Mouse (Mus musculus) limb, embryonic 11.5 days (tissue): ENCODE measurements around the gene Ate1. TPM values are rescaled to one million over a fixed set of nuclear protein-coding genes. Genes with fewer than 3 reads are reported as not detected.

Source experiments
- ATAC-seq: fragments of 200-750 bp; cut with Nextera tagmentation; 2 replicates; pipeline ENCODE4 v1.8.0; 2017; ENCODE audit warnings: low read depth; ENCODE audit not compliant: insufficient number of reproducible peaks, low FRiP score, low TSS enrichment
- DNase-seq: peaks from one replicate; pipeline ENCODE4 v3.0.0-alpha.2; 2015; ENCODE audit warnings: low spot score
- H3K27ac ChIP-seq: fragments of 300-500 bp; sonication (generic); replicated peaks from 2 replicates; pipeline ENCODE4 v1.5.1; 2014; ENCODE audit warnings: low read depth, mild to moderate bottlenecking, low read length
- H3K27me3 ChIP-seq: fragments of 300-500 bp; sonication (generic); 2 replicates; pipeline ENCODE4 v1.6.1; 2014; ENCODE audit warnings: mild to moderate bottlenecking, low read length, mixed read lengths; ENCODE audit not compliant: control insufficient read depth, insufficient read depth
- H3K36me3 ChIP-seq: fragments of 300-500 bp; sonication (generic); 2 replicates; pipeline ENCODE4 v1.6.1; 2014; ENCODE audit warnings: mild to moderate bottlenecking, low read length, moderate library complexity, mixed read lengths; ENCODE audit not compliant: control insufficient read depth, insufficient read depth
- H3K4me1 ChIP-seq: fragments of 300-500 bp; sonication (generic); 2 replicates; pipeline ENCODE4 v1.6.1; 2014; ENCODE audit warnings: low read length, mixed read lengths; ENCODE audit not compliant: control insufficient read depth, insufficient read depth
- H3K4me2 ChIP-seq: fragments of 300-500 bp; sonication (generic); 2 replicates; pipeline ENCODE4 v1.6.1; 2014; ENCODE audit warnings: low read depth, mild to moderate bottlenecking, moderate library complexity; ENCODE audit not compliant: severe bottlenecking
- H3K4me3 ChIP-seq: fragments of 300-500 bp; sonication (generic); 2 replicates; pipeline ENCODE4 v1.5.1; 2014; ENCODE audit warnings: low read depth, low read length
- H3K9ac ChIP-seq: fragments of 300-500 bp; sonication (generic); 2 replicates; pipeline ENCODE4 v1.6.1; 2014; ENCODE audit warnings: mild to moderate bottlenecking, low read length
- H3K9me3 ChIP-seq: fragments of 300-500 bp; sonication (generic); 2 replicates; pipeline ENCODE4 v1.6.1; 2016; ENCODE audit warnings: low read length; ENCODE audit not compliant: control insufficient read depth
- WGBS: fragments of 180-500 bp; shearing (Covaris S2); extraction: QIAGEN DNeasy Blood & Tissue Kit; methylation state at CpG from one replicate; pipeline ENCODE4 v1.1.7; 2014; 5-methylcytosine and 5-hydroxymethylcytosine counted together
- polyA plus RNA-seq: library from polyadenylated mRNA; unstranded; fragments of >200 nt; fragmentation: Nextera tagmentation; extraction: Ambion mirVana; gene quantifications from 2 replicates; pipeline ENCODE4 v1.2.1, GENCODE M21; 2014

The Ate1 gene
- 38.3 and 44.1 TPM in 2 replicates for polyA plus RNA-seq

GRCm38 (mm10) chr7:130520049-130520425, at the start of gene Ate1:
Ate1 (minus strand) TSS chr7:130520369.
- H3K4me2 ChIP-seq = peak within 1 kb of the TSS; percentile 65
- WGBS = 24% methylated on average over 20 of the region's 20 CpGs
- DNase-seq (no peak), ATAC-seq (no peak)
- H3K36me3 ChIP-seq = no peaks in the 10 kb centered on the region
- peak within 1 kb of the TSS; percentile 90 for H3K4me3 ChIP-seq
- peak within 1 kb of the TSS; percentile 97 for H3K27ac ChIP-seq
- peak within 1 kb of the TSS; percentile 95 for H3K9ac ChIP-seq
- no peaks in the 10 kb centered on the region for H3K9me3 ChIP-seq
- peaks cover 5% of the 10 kb centered on the region; the same call in 1 of the 2 replicates for H3K4me1 ChIP-seq
- H3K27me3 ChIP-seq = no peaks in the 10 kb centered on the region

- Histone ChIP-seq H3K27ac (no peak overlapping the region), H3K27me3 (no peaks in the 10 kb centered on the region), H3K4me2 (no peak overlapping the region), H3K9me3 (no peaks in the 10 kb centered on the region), H3K9ac (no peak overlapping the region), H3K4me3 (no peak overlapping the region), H3K4me1 (no peaks in the 10 kb centered on the region), H3K36me3 (no peaks in the 10 kb centered on the region)
- DNase-seq (no peak), ATAC-seq (no peak)
- 61% methylated on average over 9 of the region's 9 CpGs for WGBS
These were observed 48.7 kb upstream of the Ate1 start for GRCm38 (mm10) chr7:130568783-130569436.

GRCm38 (mm10) chr7:130564596-130564995, 44.4 kb upstream of the Ate1 start:
- 64% methylated on average over 3 of the region's 3 CpGs for WGBS
- Histone ChIP-seq H3K27me3 (no peaks in the 10 kb centered on the region), H3K9me3 (no peaks in the 10 kb centered on the region), H3K4me3 (no peak overlapping the region), H3K4me2 (no peak overlapping the region), H3K36me3 (no peaks in the 10 kb centered on the region), H3K9ac (no peak overlapping the region), H3K27ac (no peak overlapping the region), H3K4me1 (no peaks in the 10 kb centered on the region)
- DNase-seq (no peak), ATAC-seq (no peak)

GRCm38 (mm10) chr7:130563880-130564279, 43.7 kb upstream of the Ate1 start:
- Histone ChIP-seq H3K27me3 (no peaks in the 10 kb centered on the region), H3K27ac (no peak overlapping the region), H3K9me3 (no peaks in the 10 kb centered on the region), H3K4me2 (no peak overlapping the region), H3K4me1 (no peaks in the 10 kb centered on the region), H3K9ac (no peak overlapping the region), H3K4me3 (no peak overlapping the region), H3K36me3 (no peaks in the 10 kb centered on the region)
- 72% methylated on average over 4 of the region's 4 CpGs for WGBS
- ATAC-seq = no peak
- DNase-seq = no peak

GRCm38 (mm10) chr7:130563276-130563675, 43.1 kb upstream of the Ate1 start:
- Histone ChIP-seq H3K4me1 (no peaks in the 10 kb centered on the region), H3K9ac (no peak overlapping the region), H3K4me2 (no peak overlapping the region), H3K36me3 (no peaks in the 10 kb centered on the region), H3K27me3 (no peaks in the 10 kb centered on the region), H3K27ac (no peak overlapping the region), H3K9me3 (no peaks in the 10 kb centered on the region), H3K4me3 (no peak overlapping the region)
- WGBS = 81% methylated on average over 4 of the region's 4 CpGs
- no peak for ATAC-seq
- no peak for DNase-seq

- H3K36me3 ChIP-seq = no peaks in the 10 kb centered on the region
- H3K27ac ChIP-seq = no peak overlapping the region
- H3K27me3 ChIP-seq = no peaks in the 10 kb centered on the region
- 67% methylated on average over 1 of the region's 1 CpGs for WGBS
- ATAC-seq = no peak
- no peak overlapping the region for H3K4me3 ChIP-seq
- no peaks in the 10 kb centered on the region for H3K9me3 ChIP-seq
- no peaks in the 10 kb centered on the region for H3K4me1 ChIP-seq
- no peak for DNase-seq
- no peak overlapping the region for H3K9ac ChIP-seq
- H3K4me2 ChIP-seq = no peak overlapping the region
These were observed 40.8 kb upstream of the Ate1 start for GRCm38 (mm10) chr7:130560933-130561332.

- Histone ChIP-seq H3K4me3 (no peak overlapping the region), H3K4me2 (no peak overlapping the region), H3K9ac (no peak overlapping the region), H3K4me1 (no peaks in the 10 kb centered on the region), H3K36me3 (no peaks in the 10 kb centered on the region), H3K27me3 (no peaks in the 10 kb centered on the region), H3K9me3 (no peaks in the 10 kb centered on the region), H3K27ac (no peak overlapping the region)
- ATAC-seq (no peak), DNase-seq (no peak)
- 71% methylated on average over 4 of the region's 4 CpGs for WGBS
These were observed 38.4 kb upstream of the Ate1 start for GRCm38 (mm10) chr7:130558592-130558991.

GRCm38 (mm10) chr7:130555597-130555996, 35.4 kb upstream of the Ate1 start:
- H3K4me2 ChIP-seq = no peak overlapping the region
- 79% methylated on average over 5 of the region's 5 CpGs for WGBS
- H3K27me3 ChIP-seq = no peaks in the 10 kb centered on the region
- H3K9me3 ChIP-seq = no peaks in the 10 kb centered on the region
- H3K27ac ChIP-seq = no peak overlapping the region
- no peaks in the 10 kb centered on the region for H3K36me3 ChIP-seq
- no peak overlapping the region for H3K9ac ChIP-seq
- no peaks in the 10 kb centered on the region for H3K4me1 ChIP-seq
- ATAC-seq (no peak), DNase-seq (no peak)
- no peak overlapping the region for H3K4me3 ChIP-seq

- Histone ChIP-seq H3K4me2 (no peak overlapping the region), H3K27me3 (no peaks in the 10 kb centered on the region), H3K4me3 (no peak overlapping the region), H3K4me1 (no peaks in the 10 kb centered on the region), H3K36me3 (no peaks in the 10 kb centered on the region), H3K27ac (no peak overlapping the region), H3K9ac (no peak overlapping the region), H3K9me3 (no peaks in the 10 kb centered on the region)
- WGBS = 75% methylated on average over 4 of the region's 4 CpGs
- ATAC-seq (no peak), DNase-seq (no peak)
These were observed 33.2 kb upstream of the Ate1 start for GRCm38 (mm10) chr7:130553321-130553720.
